Mouse (Mus musculus): ENCODE measurements around the gene Olfr767.
A peak's percentile ranks its signal among the peaks of the same experiment; 100 is the strongest.
"Not testable (repeated sequence)": the region's sequence is repeated elsewhere in the genome, so short reads cannot be mapped to it uniquely, and the experiment has no call there.

Olfr767 gene

GRCm38 (mm10) chr10:129082810-129083209 is at the start of gene Olfr767:
Olfr767 (minus strand) TSS chr10:129082910.
- DNase-seq: not testable (repeated sequence)

- DNase-seq: no peak
Observed at GRCm38 (mm10) chr10:129117761-129118160, 35.1 kb upstream of the Olfr767 start, which contains the start of gene Olfr769. Olfr769 (minus strand) TSS chr10:129117861.

GRCm38 (mm10) chr10:129115146-129115545 is 32.4 kb upstream of the Olfr767 start:
- no peak for DNase-seq

- DNase-seq: peak; percentile 1
Observed at GRCm38 (mm10) chr10:129101231-129101630, 18.5 kb upstream of the Olfr767 start.

- DNase-seq: no peak
Observed at GRCm38 (mm10) chr10:129099275-129099674, 16.6 kb upstream of the Olfr767 start, which contains the start of gene Olfr768. Olfr768 (minus strand) TSS chr10:129099375.

GRCm38 (mm10) chr10:129068877-129069276 is 13.8 kb downstream of the Olfr767 start, which contains the start of gene Olfr766-ps1:
Olfr766-ps1 (minus strand) TSS chr10:129068977.
- DNase-seq: no peak

- not testable (repeated sequence) for DNase-seq
Observed at GRCm38 (mm10) chr10:129049898-129050297, 32.8 kb downstream of the Olfr767 start, which contains the start of gene Olfr765. Olfr765 (minus strand) TSS chr10:129049998.

- no peak for DNase-seq
Observed at GRCm38 (mm10) chr10:129039796-129040195, 42.9 kb downstream of the Olfr767 start, which contains the start of gene Olfr764-ps1. Olfr764-ps1 (minus strand) TSS chr10:129039896.

- DNase-seq: no peak
Observed at GRCm38 (mm10) chr10:129028343-129028742, 54.4 kb downstream of the Olfr767 start.

- DNase-seq: peak; percentile 66
Observed at GRCm38 (mm10) chr10:129026018-129026662, 56.6 kb downstream of the Olfr767 start.
